In the genomic region with DNA sequence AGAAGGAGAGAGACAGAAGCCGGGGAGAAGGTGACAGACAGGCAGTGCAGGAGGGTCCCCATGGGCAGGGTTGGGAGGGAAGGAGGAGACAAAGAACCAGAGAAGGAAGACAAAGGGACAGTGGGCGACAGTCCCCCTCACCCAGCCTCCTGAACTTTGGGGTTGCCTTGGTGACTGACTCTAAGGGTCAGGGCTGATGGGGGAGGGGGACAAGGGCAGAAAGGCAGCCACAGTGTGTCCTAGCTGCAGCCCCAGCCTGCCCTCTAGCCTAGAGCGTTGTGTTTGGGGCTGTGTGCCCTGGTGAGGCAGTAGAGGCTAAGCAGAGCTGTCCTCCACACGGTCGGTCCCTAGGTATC, we compare ENCODE assay signal across 11 mouse cellular contexts. TPM values are rescaled to one million over a fixed set of nuclear protein-coding genes. Genes with fewer than 3 reads are reported as not detected.
DNase-seq lines count a peak whose midpoint lies in the region; ATAC-seq lines count a peak whose summit lies in the region.
"Had no signal": no experiment of that assay in that cellular context is flagged by ENCODE, and none has a peak within 500 bp of the region (broad histone marks: within the 10 kb centered on the region; RNA-seq: fewer than 3 reads in every experiment).

No protein-coding gene starts in this region.

- H3K9ac ChIP-seq in lung, embryonic 16.5 days (ENCODE audit: low read length) = peak overlapping the region; percentile 11; the same call in 1 of the 2 replicates
- peak overlapping the region; percentile 77 for H3K9ac ChIP-seq in hindbrain, embryonic 12.5 days
- peak overlapping the region; percentile 91 for H3K9ac ChIP-seq in midbrain, embryonic 13.5 days (replicated peaks)

- H3K27ac ChIP-seq in lung, embryonic 16.5 days (ENCODE audit: low read length) = no peak overlapping the region
- H3K27ac ChIP-seq in hindbrain, embryonic 12.5 days = peak overlapping the region; percentile 99
- H3K27ac ChIP-seq in midbrain, embryonic 13.5 days = peak overlapping the region; percentile 98

- no peak overlapping the region for H3K4me2 ChIP-seq in lung, embryonic 16.5 days (ENCODE audit: low read depth, low read length)
- H3K4me2 ChIP-seq in hindbrain, embryonic 12.5 days (replicated peaks) = peak overlapping the region; percentile 70
- peak overlapping the region; percentile 69 for H3K4me2 ChIP-seq in midbrain, embryonic 13.5 days (replicated peaks)

- peaks cover 13% of the 10 kb centered on the region for H3K4me1 ChIP-seq in lung, embryonic 16.5 days (replicated peaks; ENCODE audit: control insufficient read depth, insufficient read depth, low read length)
- H3K4me1 ChIP-seq in hindbrain, embryonic 12.5 days = peaks cover 92% of the 10 kb centered on the region
- peaks cover 93% of the 10 kb centered on the region for H3K4me1 ChIP-seq in midbrain, embryonic 13.5 days (replicated peaks)

- no peak for ATAC-seq in lung, embryonic 16.5 days (ENCODE audit: low read depth)
- peak; percentile 47 for ATAC-seq in hindbrain, embryonic 12.5 days (ENCODE audit: low FRiP score)
- ATAC-seq in midbrain, embryonic 13.5 days = peak; percentile 43

- 28% methylated on average over 5 of the region's 5 CpGs for WGBS in lung, embryonic 16.5 days
- WGBS in hindbrain, embryonic 12.5 days = 12% methylated on average over 5 of the region's 5 CpGs
- 2% methylated on average over 5 of the region's 5 CpGs for WGBS in midbrain, embryonic 13.5 days

- peaks cover 21% of the 10 kb centered on the region for H3K36me3 ChIP-seq in lung, embryonic 16.5 days (ENCODE audit: control insufficient read depth, insufficient read depth, low read length)
- peaks cover 70% of the 10 kb centered on the region for H3K36me3 ChIP-seq in hindbrain, embryonic 12.5 days
- peaks cover 70% of the 10 kb centered on the region for H3K36me3 ChIP-seq in midbrain, embryonic 13.5 days

- no peak for DNase-seq in lung, postnatal 36 days
- no peak for DNase-seq in Muller cell, postnatal 12 days (ENCODE audit: inconsistent ontology term)
- no peak for DNase-seq in frontal cortex, adult 2 months (ENCODE audit: extremely low spot score in 1 of 2, low spot score in 1 of 2)
- no peak for DNase-seq in spleen, postnatal 4 days (ENCODE audit: low spot score in 2 of 2)
- no peak for DNase-seq in left cerebral cortex, postnatal 14 days (ENCODE audit: low spot score in 2 of 2)

- peaks cover 18% of the 10 kb centered on the region for H3K9me3 ChIP-seq in lung, embryonic 16.5 days (ENCODE audit: control insufficient read depth, low read length)
- H3K9me3 ChIP-seq in hindbrain, embryonic 12.5 days (replicated peaks) = peaks cover 5% of the 10 kb centered on the region; the same call in 1 of the 2 replicates
- peaks cover 8% of the 10 kb centered on the region; the same call in 1 of the 2 replicates for H3K9me3 ChIP-seq in midbrain, embryonic 13.5 days

- intact Hi-C loops in left cerebral cortex, postnatal 14 days (cut with DNase I) = no loop called here

- no peak overlapping the region for H3K4me3 ChIP-seq in lung, embryonic 16.5 days (ENCODE audit: low read length)
- H3K4me3 ChIP-seq in hindbrain, embryonic 12.5 days = peak overlapping the region; percentile 38
- peak overlapping the region; percentile 45 for H3K4me3 ChIP-seq in midbrain, embryonic 13.5 days (replicated peaks)
- H3K4me3 ChIP-seq: erythroblast, embryonic 14.5 days had no signal

- no peaks in the 10 kb centered on the region for H3K27me3 ChIP-seq in lung, embryonic 16.5 days (ENCODE audit: control insufficient read depth, insufficient read depth, low read depth, low read length)
- no peaks in the 10 kb centered on the region for H3K27me3 ChIP-seq in hindbrain, embryonic 12.5 days
- H3K27me3 ChIP-seq in midbrain, embryonic 13.5 days = no peaks in the 10 kb centered on the region

RNA-seq across cellular contexts. Expression of gene Celsr2, which starts 5.0 kb away (rescaled TPM):
- 6.8 and 6.9 TPM in 2 replicates for polyA plus RNA-seq in lung, embryonic 16.5 days (2015; fragmentation: Nextera tagmentation; extraction: Ambion mirVana)
- polyA plus RNA-seq in hindbrain, embryonic 12.5 days (2016; fragmentation: Nextera tagmentation; extraction: Ambion mirVana) = 63.3 and 75.2 TPM in 2 replicates
- 56.5 and 65.5 TPM in 2 replicates for polyA plus RNA-seq in midbrain, embryonic 13.5 days (2015; fragmentation: Nextera tagmentation; extraction: Ambion mirVana)
- 63.6 TPM in 2 replicates for polyA plus RNA-seq in frontal cortex, adult 2 months (2012; rRNA removed)
- 100 to 1,000 TPM; 182 to 194 TPM for total RNA-seq in left cerebral cortex, postnatal 14 days (2021)

RNA-seq across cellular contexts. Expression of gene Psrc1, which starts 26.7 kb away (rescaled TPM):
- polyA plus RNA-seq in lung, embryonic 16.5 days (2015; fragmentation: Nextera tagmentation; extraction: Ambion mirVana) = 73.9 and 75.6 TPM in 2 replicates
- 39.4 and 41.0 TPM in 2 replicates for polyA plus RNA-seq in hindbrain, embryonic 12.5 days (2016; fragmentation: Nextera tagmentation; extraction: Ambion mirVana)
- polyA plus RNA-seq in midbrain, embryonic 13.5 days (2015; fragmentation: Nextera tagmentation; extraction: Ambion mirVana) = 23.7 and 25.4 TPM in 2 replicates
- polyA plus RNA-seq in frontal cortex, adult 2 months (2012; rRNA removed) = 11.7 and 14.6 TPM in 2 replicates
- total RNA-seq in left cerebral cortex, postnatal 14 days (2021) = 10 to 100 TPM; 14.7 to 15.8 TPM
- total RNA-seq: liver, adult 2 months had no signal

RNA-seq across cellular contexts. Expression of gene Sars, which starts 34.7 kb away (rescaled TPM):
- polyA plus RNA-seq in lung, embryonic 16.5 days (2015; fragmentation: Nextera tagmentation; extraction: Ambion mirVana) = 112 and 117 TPM in 2 replicates
- 186 and 188 TPM in 2 replicates for polyA plus RNA-seq in hindbrain, embryonic 12.5 days (2016; fragmentation: Nextera tagmentation; extraction: Ambion mirVana)
- 208 and 216 TPM in 2 replicates for polyA plus RNA-seq in midbrain, embryonic 13.5 days (2015; fragmentation: Nextera tagmentation; extraction: Ambion mirVana)
- polyA plus RNA-seq in frontal cortex, adult 2 months (2012; rRNA removed) = 202 and 203 TPM in 2 replicates
- total RNA-seq in left cerebral cortex, postnatal 14 days (2021) = 100 to 1,000 TPM; 198 to 206 TPM

RNA-seq across cellular contexts. Expression of gene Mybphl, which starts 45.6 kb away (rescaled TPM):
- 6.1 and 9.9 TPM in 2 replicates for polyA plus RNA-seq in lung, embryonic 16.5 days (2015; fragmentation: Nextera tagmentation; extraction: Ambion mirVana)
- not detected in 2 replicates for polyA plus RNA-seq in hindbrain, embryonic 12.5 days (2016; fragmentation: Nextera tagmentation; extraction: Ambion mirVana)
- not detected in 2 replicates for polyA plus RNA-seq in midbrain, embryonic 13.5 days (2015; fragmentation: Nextera tagmentation; extraction: Ambion mirVana)
- 0.06 TPM in 1 of 2 replicates, not detected in the other for polyA plus RNA-seq in frontal cortex, adult 2 months (2012; rRNA removed)
- under 1 TPM in 1 of 2 experiments, not detected in 1; 0.55 TPM for total RNA-seq in left cerebral cortex, postnatal 14 days (2021)
- total RNA-seq: ES-E14; liver, adult 2 months had no signal
- polyA plus RNA-seq: erythroblast, embryonic 14.5 days; liver, adult 2 months had no signal

Comparison
In these comparisons a context has a peak if more than half of its experiments do, and no peak if none do; other contexts are left out.
1. H3K9ac ChIP-seq: peak in every context shown above with its lines; median percentile 91 in midbrain, embryonic 13.5 days; 77 in hindbrain, embryonic 12.5 days; 11 in lung, embryonic 16.5 days.